Mouse (Mus musculus) spleen, postnatal 36 days (tissue): ENCODE measurements around the gene Gm10031.

Experiments
- DNase-seq, 2 experiments: peaks; one replicate each; pipeline ENCODE4 v3.0.0; 2022; ENCODE audit warnings: low spot score in 2 of 2, mixed read lengths in 1 of 2

Gene Gm10031

GRCm38 (mm10) chr1:156543999-156544398 lies 20.2 kb downstream of the Gm10031 start:
- no peak for DNase-seq

- peak; percentile 87 to 88 for DNase-seq
These were observed 34.5 kb downstream of the Gm10031 start, which contains the start of gene Abl2 for GRCm38 (mm10) chr1:156558024-156558930. Gene Abl2, plus strand, starts transcription at chr1:156558786.

GRCm38 (mm10) chr1:156558950-156559640 lies 35.3 kb downstream of the Gm10031 start:
- DNase-seq: peak; percentile 29 to 37

GRCm38 (mm10) chr1:156559641-156560020 lies 35.8 kb downstream of the Gm10031 start:
- no peak for DNase-seq

- no peak for DNase-seq
These were observed 36.7 kb downstream of the Gm10031 start for GRCm38 (mm10) chr1:156560500-156560899.

- no peak for DNase-seq
These were observed 41.5 kb downstream of the Gm10031 start for GRCm38 (mm10) chr1:156565328-156565727.

- no peak for DNase-seq
These were observed 42.3 kb downstream of the Gm10031 start for GRCm38 (mm10) chr1:156566132-156566531.

GRCm38 (mm10) chr1:156569615-156570014 lies 45.8 kb downstream of the Gm10031 start:
- DNase-seq: no peak

GRCm38 (mm10) chr1:156572952-156573351 lies 49.1 kb downstream of the Gm10031 start:
- DNase-seq: no peak
